Mouse (Mus musculus) B cell, adult 62 days (primary cell): ENCODE results near the gene Cd68. TPM values are rescaled to one million over a fixed set of nuclear protein-coding genes. Genes with fewer than 3 reads are reported as not detected.

Source experiments
- total RNA-seq: library from RNA; stranded (reverse); gene quantifications from 4 replicates; pipeline ENCODE4 v1.2.4, GENCODE M21; 2023

Cd68 gene
- total RNA-seq = 13.5 to 15.1 TPM (median 14.6 TPM) in 4 replicates

GRCm38 (mm10) chr11:69665961-69666664 is at the start of gene Cd68:
Gene Cd68 (minus strand): TSS chr11:69666153.

GRCm38 (mm10) chr11:69695361-69696181 is 29.6 kb upstream of the Cd68 start, which contains the start of the genes Tnfsf12 and Tnfsfm13:
Gene Tnfsf12 (minus strand): TSS chr11:69695849.
Gene Tnfsfm13 (minus strand): TSS chr11:69696098.

GRCm38 (mm10) chr11:69685526-69686148 is 19.7 kb upstream of the Cd68 start, which contains the start of gene Tnfsf13:
Gene Tnfsf13 (minus strand): TSS chr11:69685784.

GRCm38 (mm10) chr11:69681314-69682208 is 15.6 kb upstream of the Cd68 start, which contains the start of gene Senp3:
Gene Senp3 (minus strand): TSS chr11:69682084.

GRCm38 (mm10) chr11:69672211-69672706 is 6.3 kb upstream of the Cd68 start, which contains the start of gene Eif4a1:
Gene Eif4a1 (minus strand): TSS chr11:69672423.

GRCm38 (mm10) chr11:69662213-69662966 is 3.6 kb downstream of the Cd68 start, which contains the start of gene Mpdu1:
Gene Mpdu1 (minus strand): TSS chr11:69662642.

GRCm38 (mm10) chr11:69655264-69656064 is 10.5 kb downstream of the Cd68 start, which contains the start of gene Sox15:
Gene Sox15 (plus strand): TSS chr11:69655314.

GRCm38 (mm10) chr11:69632284-69633089 is 33.5 kb downstream of the Cd68 start, which contains the start of gene Fxr2:
Gene Fxr2 (plus strand): TSS chr11:69632990.

GRCm38 (mm10) chr11:69621571-69622268 is 44.2 kb downstream of the Cd68 start, which contains the start of gene Sat2:
Gene Sat2 (plus strand): TSS chr11:69622024.

GRCm38 (mm10) chr11:69617805-69618204 is 48.1 kb downstream of the Cd68 start, which contains the start of gene Shbg:
Gene Shbg (minus strand): TSS chr11:69617905.

Other genes with a start within 250 kb of the Cd68 start
- 0.03 TPM in 1 of 4 replicates, not detected in the others for gene Dnah2, start 117.0 kb downstream of the Cd68 start, total RNA-seq
- gene Efnb3, start 105.9 kb downstream of the Cd68 start, total RNA-seq = 0.18 to 0.66 TPM (median 0.35 TPM) in 4 replicates
- gene Wrap53, start 85.9 kb downstream of the Cd68 start, total RNA-seq = 11.0 to 15.2 TPM (median 13.1 TPM) in 4 replicates
- 122 to 134 TPM (median 130 TPM) in 4 replicates for gene Trp53, start 85.8 kb downstream of the Cd68 start, total RNA-seq
- 0.26 to 0.67 TPM (median 0.31 TPM) in 3 of 4 replicates, not detected in the other for gene Atp1b2, start 60.2 kb downstream of the Cd68 start, total RNA-seq
- not detected in 4 replicates for gene Shbg, start 48.2 kb downstream of the Cd68 start, total RNA-seq
- not detected in 4 replicates for gene Sat2, start 44.1 kb downstream of the Cd68 start, total RNA-seq
- gene Fxr2, start 33.2 kb downstream of the Cd68 start, total RNA-seq = 73.0 to 86.7 TPM (median 81.7 TPM) in 4 replicates
- gene Sox15, start 10.8 kb downstream of the Cd68 start, total RNA-seq = 0.95 TPM in 1 of 4 replicates, not detected in the others
- 58.5 to 68.1 TPM (median 64.8 TPM) in 4 replicates for gene Mpdu1, start 3.5 kb downstream of the Cd68 start, total RNA-seq
- gene Eif4a1, start 6.3 kb upstream of the Cd68 start, total RNA-seq = 683 to 716 TPM (median 701 TPM) in 4 replicates
- gene Senp3, start 15.9 kb upstream of the Cd68 start, total RNA-seq = 112 to 142 TPM (median 125 TPM) in 4 replicates
- gene Tnfsf13, start 19.6 kb upstream of the Cd68 start, total RNA-seq = not detected in 4 replicates
- 0.40 TPM in 1 of 4 replicates, not detected in the others for gene Tnfsf12, start 29.7 kb upstream of the Cd68 start, total RNA-seq
- gene Tnfsfm13, start 29.9 kb upstream of the Cd68 start, total RNA-seq = 0.56 TPM in 1 of 4 replicates, not detected in the others
- gene Polr2a, start 92.5 kb upstream of the Cd68 start, total RNA-seq = 227 to 251 TPM (median 238 TPM) in 4 replicates
- gene Slc35g3, start 95.8 kb upstream of the Cd68 start, total RNA-seq = not detected in 4 replicates
- gene Zbtb4, start 99.8 kb upstream of the Cd68 start, total RNA-seq = 62.1 to 72.6 TPM (median 65.4 TPM) in 4 replicates
- 7.8 to 14.5 TPM (median 12.0 TPM) in 4 replicates for gene Chrnb1, start 129.8 kb upstream of the Cd68 start, total RNA-seq
- gene Fgf11, start 135.7 kb upstream of the Cd68 start, total RNA-seq = 0.21 to 0.22 TPM in 2 of 4 replicates, not detected in the others
- 0.30 TPM in 1 of 4 replicates, not detected in the others for gene Tmem102, start 139.5 kb upstream of the Cd68 start, total RNA-seq
- gene Gm39566, start 149.1 kb upstream of the Cd68 start, total RNA-seq = not detected in 4 replicates
- gene Spem2, start 152.3 kb upstream of the Cd68 start, total RNA-seq = not detected in 4 replicates
- not detected in 4 replicates for gene Spem1, start 156.0 kb upstream of the Cd68 start, total RNA-seq
- 0.27 to 1.5 TPM (median 0.32 TPM) in 4 replicates for gene Nlgn2, start 171.6 kb upstream of the Cd68 start, total RNA-seq
- gene Tmem256, start 172.4 kb upstream of the Cd68 start, total RNA-seq = 29.5 to 37.7 TPM (median 32.6 TPM) in 4 replicates
- gene Plscr3, start 180.2 kb upstream of the Cd68 start, total RNA-seq = 9.9 to 12.6 TPM (median 11.5 TPM) in 4 replicates
- not detected in 4 replicates for gene Tnk1, start 192.6 kb upstream of the Cd68 start, total RNA-seq
- gene Tmem95, start 211.9 kb upstream of the Cd68 start, total RNA-seq = not detected in 4 replicates
- 1.3 to 2.6 TPM (median 2.3 TPM) in 4 replicates for gene Kctd11, start 215.3 kb upstream of the Cd68 start, total RNA-seq
- gene Acap1, start 229.4 kb upstream of the Cd68 start, total RNA-seq = 473 to 501 TPM (median 485 TPM) in 4 replicates
- gene 2810408A11Rik, start 234.8 kb upstream of the Cd68 start, total RNA-seq = 1.2 to 3.5 TPM (median 2.0 TPM) in 4 replicates
- 51.5 to 76.4 TPM (median 73.4 TPM) in 4 replicates for gene Neurl4, start 234.9 kb upstream of the Cd68 start, total RNA-seq
- gene Gps2, start 247.7 kb upstream of the Cd68 start, total RNA-seq = 144 to 150 TPM (median 147 TPM) in 4 replicates